Mouse (Mus musculus) lung, embryonic 14.5 days (tissue): Measurements from ENCODE around the gene Elovl1. TPM values are rescaled to one million over a fixed set of nuclear protein-coding genes. Genes with fewer than 3 reads are reported as not detected.

Source experiments
- ATAC-seq: fragments of 200-750 bp; cut with Nextera tagmentation; 2 replicates; pipeline ENCODE4 v1.8.0; 2017; ENCODE audit warnings: mild to moderate bottlenecking, moderate TSS enrichment, moderate library complexity; ENCODE audit not compliant: insufficient read depth
- DNase-seq: peaks from one replicate; pipeline ENCODE4 v3.0.0-alpha.2; 2015
- H3K27ac ChIP-seq: fragments of 300-500 bp; sonication (generic); 2 replicates; pipeline ENCODE4 v1.5.1; 2014; ENCODE audit warnings: low read depth, mild to moderate bottlenecking, moderate library complexity
- H3K27me3 ChIP-seq: fragments of 300-500 bp; sonication (generic); 2 replicates; pipeline ENCODE4 v1.6.1; 2014; ENCODE audit warnings: low read length, control low read depth; ENCODE audit not compliant: insufficient read depth
- H3K36me3 ChIP-seq: fragments of 300-500 bp; sonication (generic); 2 replicates; pipeline ENCODE4 v1.6.1; 2014; ENCODE audit warnings: control low read depth; ENCODE audit not compliant: insufficient read depth
- H3K4me1 ChIP-seq: fragments of 300-500 bp; sonication (generic); 2 replicates; pipeline ENCODE4 v1.6.1; 2014; ENCODE audit warnings: antibody characterized with exemption, control low read depth; ENCODE audit not compliant: insufficient read depth
- H3K4me2 ChIP-seq: fragments of 300-500 bp; sonication (generic); 2 replicates; pipeline ENCODE4 v1.6.1; 2014; ENCODE audit warnings: mild to moderate bottlenecking
- H3K4me3 ChIP-seq: fragments of 300-500 bp; sonication (generic); 2 replicates; pipeline ENCODE4 v1.5.1; 2014; ENCODE audit warnings: low read depth, low read length
- H3K9ac ChIP-seq: fragments of 300-500 bp; sonication (generic); 2 replicates; pipeline ENCODE4 v1.6.1; 2014
- H3K9me3 ChIP-seq: fragments of 300-500 bp; sonication (generic); 2 replicates; pipeline ENCODE4 v1.6.1; 2016; ENCODE audit warnings: low read depth, low read length, control low read depth
- CTCF ChIP-seq: IDR thresholded peaks from 2 replicates; pipeline ENCODE4 v1.5.1; 2016; ENCODE audit warnings: antibody characterized with exemption, low read depth
- whole genome bisulfite sequencing: fragments of 180-500 bp; shearing (Covaris S2); extraction: QIAGEN DNeasy Blood & Tissue Kit; methylation state at CpG from one replicate; pipeline ENCODE4 v1.1.7; 2014; 5-methylcytosine and 5-hydroxymethylcytosine counted together
- polyA plus RNA-seq: library from polyadenylated mRNA; unstranded; fragments of >200 nt; fragmentation: Nextera tagmentation; extraction: Ambion mirVana; gene quantifications from 2 replicates; pipeline ENCODE4 v1.2.1, GENCODE M21; 2014

Elovl1 gene
- polyA plus RNA-seq, 1 experiment from 2014 or later = 97.8 TPM

- Histone ChIP-seq H3K27me3 (no peaks in the 10 kb centered on the region), H3K4me1 (no peaks in the 10 kb centered on the region), H3K36me3 (peaks cover 79% of the 10 kb centered on the region), H3K4me2 (no peak overlapping the region), H3K27ac (no peak overlapping the region), H3K9ac (no peak overlapping the region), H3K4me3 (no peak overlapping the region), H3K9me3 (no peaks in the 10 kb centered on the region)
- TF ChIP-seq CTCF = no peak
- WGBS = 85% methylated on average over 6 of the region's 6 CpGs
- DNase-seq = no peak
- ATAC-seq = no peak
These were observed 29.5 kb upstream of the Elovl1 start for GRCm38 (mm10) chr4:118398400-118398799.

GRCm38 (mm10) chr4:118401421-118401820 is 26.5 kb upstream of the Elovl1 start:
- 89% methylated on average over 3 of the region's 3 CpGs for WGBS
- Histone ChIP-seq H3K27me3 (no peaks in the 10 kb centered on the region), H3K9ac (no peak overlapping the region), H3K4me3 (no peak overlapping the region), H3K36me3 (peaks cover 78% of the 10 kb centered on the region), H3K4me2 (no peak overlapping the region), H3K4me1 (no peaks in the 10 kb centered on the region), H3K9me3 (no peaks in the 10 kb centered on the region), H3K27ac (no peak overlapping the region)
- no peak for DNase-seq
- no peak for TF ChIP-seq CTCF
- ATAC-seq = no peak

- no peak for TF ChIP-seq CTCF
- WGBS = 83% methylated on average over 5 of the region's 5 CpGs
- H3K27ac ChIP-seq = no peak overlapping the region
These were observed 26.0 kb upstream of the Elovl1 start for GRCm38 (mm10) chr4:118401918-118402317.

GRCm38 (mm10) chr4:118402701-118403100 is 25.2 kb upstream of the Elovl1 start:
- ATAC-seq (no peak), DNase-seq (no peak)
- WGBS = 91% methylated on average over 12 of the region's 12 CpGs
- H3K36me3 ChIP-seq = peaks cover 65% of the 10 kb centered on the region
- no peak overlapping the region for H3K4me2 ChIP-seq
- no peaks in the 10 kb centered on the region for H3K4me1 ChIP-seq
- H3K27me3 ChIP-seq = no peaks in the 10 kb centered on the region
- TF ChIP-seq CTCF = no peak
- no peak overlapping the region for H3K9ac ChIP-seq
- no peak overlapping the region for H3K4me3 ChIP-seq
- no peak overlapping the region for H3K27ac ChIP-seq
- no peaks in the 10 kb centered on the region for H3K9me3 ChIP-seq

More at GRCm38 (mm10) chr4:118401918-118402317, 26.0 kb upstream of the Elovl1 start:
- Histone ChIP-seq H3K27me3 (no peaks in the 10 kb centered on the region), H3K4me2 (no peak overlapping the region), H3K36me3 (peaks cover 73% of the 10 kb centered on the region), H3K9me3 (no peaks in the 10 kb centered on the region), H3K9ac (no peak overlapping the region), H3K4me3 (no peak overlapping the region), H3K4me1 (no peaks in the 10 kb centered on the region)
- no peak for DNase-seq
- ATAC-seq = no peak

- Histone ChIP-seq H3K4me2 (peak within 1 kb of the TSS; percentile 88), H3K4me3 (peak within 1 kb of the TSS; percentile 92), H3K27ac (peak within 1 kb of the TSS; percentile 60), H3K36me3 (peaks cover 44% of the 10 kb centered on the region), H3K9me3 (no peaks in the 10 kb centered on the region), H3K9ac (peak within 1 kb of the TSS; percentile 86), H3K27me3 (no peaks in the 10 kb centered on the region), H3K4me1 (peaks cover 5% of the 10 kb centered on the region; the same call in 1 of the 2 replicates)
- TF ChIP-seq CTCF = no peak
- DNase-seq (peak; percentile 96), ATAC-seq (peak; percentile 96)
- under 1% methylated on average over 53 of the region's 53 CpGs for WGBS
These were observed 18.6 kb upstream of the Elovl1 start, which contains the start of the genes Szt2 and Med8 for GRCm38 (mm10) chr4:118409142-118409900. Szt2 (minus strand) TSS chr4:118409273. Med8 (plus strand) TSS chr4:118409337.

GRCm38 (mm10) chr4:118410871-118411270 is 17.0 kb upstream of the Elovl1 start:
- H3K9ac ChIP-seq = no peak overlapping the region
- H3K4me2 ChIP-seq = no peak overlapping the region
- H3K9me3 ChIP-seq = no peaks in the 10 kb centered on the region
- DNase-seq (no peak), ATAC-seq (no peak)
- no peaks in the 10 kb centered on the region for H3K27me3 ChIP-seq
- WGBS = 90% methylated on average over 5 of the region's 5 CpGs
- no peak overlapping the region for H3K27ac ChIP-seq
- H3K36me3 ChIP-seq = peaks cover 51% of the 10 kb centered on the region
- H3K4me3 ChIP-seq = no peak overlapping the region
- peaks cover 5% of the 10 kb centered on the region; the same call in 1 of the 2 replicates for H3K4me1 ChIP-seq
- no peak for TF ChIP-seq CTCF

GRCm38 (mm10) chr4:118413553-118413952 is 14.3 kb upstream of the Elovl1 start:
- H3K4me3 ChIP-seq = no peak overlapping the region
- no peak for TF ChIP-seq CTCF
- ATAC-seq (no peak), DNase-seq (no peak)
- no peak overlapping the region for H3K9ac ChIP-seq
- no peaks in the 10 kb centered on the region for H3K27me3 ChIP-seq
- WGBS = 86% methylated on average over 5 of the region's 5 CpGs
- H3K4me1 ChIP-seq = peaks cover 5% of the 10 kb centered on the region; the same call in 1 of the 2 replicates
- no peaks in the 10 kb centered on the region for H3K9me3 ChIP-seq
- H3K36me3 ChIP-seq = peaks cover 70% of the 10 kb centered on the region
- no peak overlapping the region for H3K4me2 ChIP-seq
- H3K27ac ChIP-seq = no peak overlapping the region
